9 mouse cellular contexts compared by ENCODE assay signal in genomic region chr12:86879446-86880085, GRCm38 (mm10). TPM values are rescaled to one million over a fixed set of nuclear protein-coding genes. Genes with fewer than 3 reads are reported as not detected.
DNase-seq lines count a peak whose midpoint lies in the region; ATAC-seq and TF ChIP-seq lines count a peak whose summit lies in the region.
"Had no signal": no experiment of that assay in that cellular context is flagged by ENCODE, and none has a peak within 500 bp of the region (broad histone marks: within the 10 kb centered on the region; RNA-seq: fewer than 3 reads in every experiment).

No protein-coding gene starts in this region.

- peaks cover 13% of the 10 kb centered on the region for H3K4me1 ChIP-seq in liver, adult 2 months (ENCODE audit: control insufficient read depth, insufficient read depth, low read length)
- peaks cover 8% of the 10 kb centered on the region; the same call in 1 of the 2 replicates for H3K4me1 ChIP-seq in cortical plate, adult 2 months (ENCODE audit: control insufficient read depth, insufficient read depth, low read length)
- peaks cover 27% of the 10 kb centered on the region for H3K4me1 ChIP-seq in heart, embryonic 16.5 days (ENCODE audit: control insufficient read depth, insufficient read depth, low read length)
- H3K4me1 ChIP-seq in neural tube, embryonic 13.5 days (replicated peaks), result peaks cover 35% of the 10 kb centered on the region

- H3K9me3 ChIP-seq in heart, embryonic 16.5 days (replicated peaks; ENCODE audit: control insufficient read depth, low read length), result no peaks in the 10 kb centered on the region
- no peaks in the 10 kb centered on the region for H3K9me3 ChIP-seq in neural tube, embryonic 13.5 days
- H3K9me3 ChIP-seq: liver, embryonic 15.5 days had no signal

- TF ChIP-seq POLR2A in liver, adult 2 months (IDR thresholded peaks at IDR 0.05; ENCODE audit: extremely low read depth, insufficient read depth, low read length), result no peak
- no peak for TF ChIP-seq POLR2A in cortical plate, adult 2 months (IDR thresholded peaks at IDR 0.05; ENCODE audit: extremely low read depth, insufficient read depth, low read length)

- peak; percentile 75 for DNase-seq in liver, adult 2 months (ENCODE audit: extremely low read depth, low read depth, low spot score)
- no peak for DNase-seq in liver
- DNase-seq in ovary, postnatal 14 days (ENCODE audit: low spot score), result no peak
- DNase-seq: embryo, embryonic 11 days had no signal

- no peaks in the 10 kb centered on the region for H3K27me3 ChIP-seq in liver, adult 2 months (ENCODE audit: control insufficient read depth, insufficient read depth, low read length)
- H3K27me3 ChIP-seq in heart, embryonic 16.5 days (ENCODE audit: control insufficient read depth, insufficient read depth, low read length), result no peaks in the 10 kb centered on the region
- H3K27me3 ChIP-seq in neural tube, embryonic 13.5 days, result no peaks in the 10 kb centered on the region

- no peak for TF ChIP-seq CTCF in liver, adult 2 months (IDR thresholded peaks at IDR 0.05; ENCODE audit: low read depth, low read length)
- no peak for TF ChIP-seq CTCF in cortical plate, adult 2 months (IDR thresholded peaks at IDR 0.05; ENCODE audit: extremely low read depth, insufficient read depth, low read length)

- no peaks in the 10 kb centered on the region for H3K36me3 ChIP-seq in liver, adult 2 months (ENCODE audit: control insufficient read depth, insufficient read depth, low read length)
- no peaks in the 10 kb centered on the region for H3K36me3 ChIP-seq in heart, embryonic 16.5 days (ENCODE audit: control insufficient read depth, insufficient read depth)
- 0 out of 2 replicates have a peak, but pooled peaks cover 4% of the 10 kb centered on the region for H3K36me3 ChIP-seq in neural tube, embryonic 13.5 days
- H3K36me3 ChIP-seq: liver, embryonic 15.5 days had no signal

- 30% methylated on average over 6 of the region's 6 CpGs for WGBS in liver, adult 2 months
- WGBS in heart, embryonic 16.5 days, result 53% methylated on average over 6 of the region's 6 CpGs
- WGBS in neural tube, embryonic 13.5 days, result 45% methylated on average over 6 of the region's 6 CpGs

- no peak overlapping the region; the same call in 1 of the 2 replicates for H3K27ac ChIP-seq in liver, adult 2 months (replicated peaks; ENCODE audit: insufficient read depth, low read depth, low read length)
- H3K27ac ChIP-seq in cortical plate, adult 2 months (ENCODE audit: insufficient read depth, low read length), result peak overlapping the region; percentile 10; the same call in 1 of the 2 replicates
- H3K27ac ChIP-seq in heart, embryonic 16.5 days (ENCODE audit: low read length), result peak overlapping the region; percentile 82
- H3K27ac ChIP-seq in neural tube, embryonic 13.5 days (replicated peaks), result peak overlapping the region; percentile 81
- H3K27ac ChIP-seq: liver, embryonic 15.5 days had no signal

- H3K79me2 ChIP-seq in liver, adult 2 months (ENCODE audit: control insufficient read depth, insufficient read depth, low read length), result peaks cover 26% of the 10 kb centered on the region

- peak overlapping the region; percentile 52; the same call in 1 of the 2 replicates for H3K4me2 ChIP-seq in heart, embryonic 16.5 days (ENCODE audit: low read depth, low read length)
- peak overlapping the region; percentile 95 for H3K4me2 ChIP-seq in neural tube, embryonic 13.5 days
- H3K4me2 ChIP-seq: liver, embryonic 15.5 days had no signal

- H3K9ac ChIP-seq in liver, adult 2 months (ENCODE audit: low read depth, low read length), result no peak overlapping the region
- H3K9ac ChIP-seq in heart, embryonic 16.5 days (ENCODE audit: low read length), result peak overlapping the region; percentile 1; the same call in 1 of the 2 replicates
- H3K9ac ChIP-seq in neural tube, embryonic 13.5 days, result peak overlapping the region; percentile 41; the same call in 1 of the 2 replicates
- H3K9ac ChIP-seq: liver, embryonic 15.5 days had no signal

- no peak overlapping the region for H3K4me3 ChIP-seq in liver, adult 2 months (ENCODE audit: insufficient read depth, low read depth, low read length)
- H3K4me3 ChIP-seq in cortical plate, adult 2 months (ENCODE audit: insufficient read depth, low read length), result no peak overlapping the region
- no peak overlapping the region for H3K4me3 ChIP-seq in heart, embryonic 16.5 days (ENCODE audit: low read length)
- peak overlapping the region; percentile 98 for H3K4me3 ChIP-seq in neural tube, embryonic 13.5 days
- H3K4me3 ChIP-seq: liver, embryonic 15.5 days had no signal

- ATAC-seq in heart, embryonic 16.5 days (replicated peaks; ENCODE audit: extremely low read depth, insufficient read depth, low FRiP score), result no peak
- ATAC-seq in neural tube, embryonic 13.5 days (ENCODE audit: low read depth), result no peak
- ATAC-seq in megakaryocyte progenitor cell, adult 5-6 weeks (replicated peaks; ENCODE audit: poor library complexity), result no peak

RNA-seq across cellular contexts. Expression of gene Irf2bpl, which starts 5.0 kb away (rescaled TPM):
- total RNA-seq in liver, adult 2 months (2014; rRNA removed), result 6.8 and 9.3 TPM in 2 replicates
- polyA plus RNA-seq in liver, adult 2 months (2012; rRNA removed), result 10.5 and 10.8 TPM in 2 replicates
- 35.7 and 37.1 TPM in 2 replicates for polyA plus RNA-seq in cortical plate, adult 2 months (2012; rRNA removed)
- 25.4 and 32.4 TPM in 2 replicates for polyA plus RNA-seq in heart, embryonic 16.5 days (2015; fragmentation: Nextera tagmentation; extraction: Ambion mirVana)
- polyA plus RNA-seq in neural tube, embryonic 13.5 days (2015; fragmentation: Nextera tagmentation; extraction: Ambion mirVana), result 59.9 and 60.7 TPM in 2 replicates
- 1.4 and 1.8 TPM in 2 replicates for total RNA-seq in megakaryocyte progenitor cell, adult 5-6 weeks (2015)
- total RNA-seq in megakaryocyte progenitor cell, adult 5-6 weeks (2017), result 1.6 and 1.7 TPM in 2 replicates
